Comparison of ENCODE assay signal across 22 mouse cellular contexts in genomic region chr9:118713515-118713914, GRCm38 (mm10).
DNase-seq lines count a peak whose midpoint lies in the region; ATAC-seq and TF ChIP-seq lines count a peak whose summit lies in the region.
"Had no signal": no experiment of that assay in that cellular context is flagged by ENCODE, and none has a peak within 500 bp of the region (broad histone marks: within the 10 kb centered on the region; RNA-seq: fewer than 3 reads in every experiment).

No protein-coding gene starts in this region.

- no peaks in the 10 kb centered on the region for H3K27me3 ChIP-seq in liver, adult 2 months (ENCODE audit: control insufficient read depth, insufficient read depth, low read length)
- H3K27me3 ChIP-seq in liver, embryonic 11.5 days (replicated peaks; ENCODE audit: control insufficient read depth, insufficient read depth, low read length), result no peaks in the 10 kb centered on the region
- H3K27me3 ChIP-seq in lung, postnatal 0 days (replicated peaks; ENCODE audit: insufficient read depth, low read length), result no peaks in the 10 kb centered on the region
- H3K27me3 ChIP-seq in intestine, embryonic 16.5 days (replicated peaks; ENCODE audit: control insufficient read depth, insufficient read depth, low read length), result no peaks in the 10 kb centered on the region
- H3K27me3 ChIP-seq in midbrain, embryonic 16.5 days (ENCODE audit: control insufficient read depth, insufficient read depth, low read depth, low read length), result no peaks in the 10 kb centered on the region
- H3K27me3 ChIP-seq: embryonic facial prominence, embryonic 12.5 days; embryonic facial prominence, embryonic 15.5 days; hindbrain, embryonic 12.5 days had no signal

- H3K4me1 ChIP-seq in liver, adult 2 months (ENCODE audit: control insufficient read depth, insufficient read depth, low read length), result no peaks in the 10 kb centered on the region
- 0 out of 2 replicates have a peak, but pooled peaks cover 3% of the 10 kb centered on the region for H3K4me1 ChIP-seq in liver, embryonic 11.5 days (replicated peaks; ENCODE audit: control insufficient read depth, insufficient read depth, low read length)
- peaks cover 3% of the 10 kb centered on the region; the same call in 1 of the 2 replicates for H3K4me1 ChIP-seq in lung, postnatal 0 days (ENCODE audit: insufficient read depth, low read depth, low read length)
- no peaks in the 10 kb centered on the region for H3K4me1 ChIP-seq in lung, adult 2 months (ENCODE audit: control insufficient read depth, insufficient read depth, low read length)
- peaks cover 27% of the 10 kb centered on the region for H3K4me1 ChIP-seq in intestine, embryonic 16.5 days (ENCODE audit: control insufficient read depth, insufficient read depth, low read length)
- no peaks in the 10 kb centered on the region for H3K4me1 ChIP-seq in midbrain, embryonic 16.5 days (ENCODE audit: control insufficient read depth, insufficient read depth, low read length)
- H3K4me1 ChIP-seq: hindbrain, embryonic 12.5 days had no signal

- H3K4me2 ChIP-seq in liver, embryonic 11.5 days, result no peak overlapping the region
- H3K4me2 ChIP-seq in lung, postnatal 0 days (replicated peaks; ENCODE audit: low read depth, low read length), result no peak overlapping the region
- no peak overlapping the region for H3K4me2 ChIP-seq in intestine, embryonic 16.5 days (ENCODE audit: low read depth, low read length)
- no peak overlapping the region for H3K4me2 ChIP-seq in midbrain, embryonic 16.5 days (ENCODE audit: low read length)
- H3K4me2 ChIP-seq: embryonic facial prominence, embryonic 12.5 days; embryonic facial prominence, embryonic 15.5 days; heart, embryonic 11.5 days; hindbrain, embryonic 12.5 days had no signal

- peak; percentile 19 for DNase-seq in liver, adult 2 months (ENCODE audit: extremely low read depth, low read depth, low spot score)
- no peak for DNase-seq in liver, embryonic 11.5 days (ENCODE audit: low spot score)
- DNase-seq in lung, postnatal 0 days (ENCODE audit: low spot score), result no peak
- no peak for DNase-seq in lung, adult 2 months
- DNase-seq: adrenal gland, adult 2 months; adrenal gland, postnatal 14 days; cerebellum, adult 11 months; cerebellum, adult 2 months; cerebellum, adult 9-11 months; cerebellum, postnatal 25 days; forebrain, postnatal 0 days; gastrocnemius, adult 2 months; gastrocnemius, postnatal 14 days; heart, adult 11 months had no signal

- no peaks in the 10 kb centered on the region for H3K9me3 ChIP-seq in liver, embryonic 11.5 days (ENCODE audit: control insufficient read depth, low read length)
- H3K9me3 ChIP-seq in lung, postnatal 0 days (ENCODE audit: low read length), result no peaks in the 10 kb centered on the region
- peaks cover 4% of the 10 kb centered on the region; the same call in 1 of the 2 replicates for H3K9me3 ChIP-seq in intestine, embryonic 16.5 days (ENCODE audit: control insufficient read depth, low read length)
- H3K9me3 ChIP-seq in midbrain, embryonic 16.5 days (replicated peaks; ENCODE audit: control insufficient read depth, low read length, poor library complexity, severe bottlenecking), result no peaks in the 10 kb centered on the region
- H3K9me3 ChIP-seq: embryonic facial prominence, embryonic 12.5 days; embryonic facial prominence, embryonic 15.5 days; hindbrain, embryonic 12.5 days had no signal

- H3K9ac ChIP-seq in liver, adult 2 months (ENCODE audit: low read depth, low read length), result no peak overlapping the region
- no peak overlapping the region for H3K9ac ChIP-seq in liver, embryonic 11.5 days (ENCODE audit: low read depth, low read length)
- H3K9ac ChIP-seq in lung, postnatal 0 days (replicated peaks; ENCODE audit: low read depth), result no peak overlapping the region
- no peak overlapping the region for H3K9ac ChIP-seq in intestine, embryonic 16.5 days (ENCODE audit: low read depth, low read length)
- no peak overlapping the region for H3K9ac ChIP-seq in midbrain, embryonic 16.5 days (ENCODE audit: low read depth, low read length)
- H3K9ac ChIP-seq: embryonic facial prominence, embryonic 12.5 days; embryonic facial prominence, embryonic 15.5 days; forebrain, postnatal 0 days; hindbrain, embryonic 12.5 days had no signal

- no peaks in the 10 kb centered on the region for H3K36me3 ChIP-seq in liver, adult 2 months (ENCODE audit: control insufficient read depth, insufficient read depth, low read length)
- no peaks in the 10 kb centered on the region for H3K36me3 ChIP-seq in liver, embryonic 11.5 days (ENCODE audit: control insufficient read depth, insufficient read depth, low read length)
- no peaks in the 10 kb centered on the region for H3K36me3 ChIP-seq in lung, postnatal 0 days (ENCODE audit: insufficient read depth, low read length)
- no peaks in the 10 kb centered on the region for H3K36me3 ChIP-seq in intestine, embryonic 16.5 days (ENCODE audit: control insufficient read depth, insufficient read depth, low read length)
- H3K36me3 ChIP-seq in midbrain, embryonic 16.5 days (ENCODE audit: control insufficient read depth, insufficient read depth, low read length), result no peaks in the 10 kb centered on the region
- H3K36me3 ChIP-seq: embryonic facial prominence, embryonic 15.5 days; hindbrain, embryonic 12.5 days had no signal

- no peaks in the 10 kb centered on the region for H3K79me2 ChIP-seq in liver, adult 2 months (ENCODE audit: control insufficient read depth, insufficient read depth, low read length)

- H3K27ac ChIP-seq in liver, adult 2 months (replicated peaks; ENCODE audit: insufficient read depth, low read depth, low read length), result no peak overlapping the region
- H3K27ac ChIP-seq in liver, embryonic 11.5 days (ENCODE audit: low read depth, low read length), result no peak overlapping the region
- no peak overlapping the region for H3K27ac ChIP-seq in lung, postnatal 0 days (ENCODE audit: low read length)
- peak overlapping the region; percentile 39; the same call in 1 of the 2 replicates for H3K27ac ChIP-seq in intestine, embryonic 16.5 days (ENCODE audit: low read length)
- no peak overlapping the region for H3K27ac ChIP-seq in midbrain, embryonic 16.5 days (ENCODE audit: low read length)
- H3K27ac ChIP-seq: embryonic facial prominence, embryonic 12.5 days; embryonic facial prominence, embryonic 15.5 days; gastrocnemius, adult 2 months; hindbrain, embryonic 12.5 days had no signal

- TF ChIP-seq CTCF in liver, adult 2 months (IDR thresholded peaks at IDR 0.05; ENCODE audit: low read depth, low read length), result no peak
- TF ChIP-seq CTCF in lung, postnatal 0 days (IDR thresholded peaks at IDR 0.05), result no peak
- TF ChIP-seq CTCF in lung, adult 2 months (IDR thresholded peaks at IDR 0.05; ENCODE audit: insufficient read depth, low read length), result no peak

- TF ChIP-seq POLR2A in liver, adult 2 months (IDR thresholded peaks at IDR 0.05; ENCODE audit: extremely low read depth, insufficient read depth, low read length), result no peak
- no peak for TF ChIP-seq POLR2A in lung, adult 2 months (IDR thresholded peaks at IDR 0.05; ENCODE audit: borderline replicate concordance, extremely low read depth, low read depth, low read length)

- no peak overlapping the region for H3K4me3 ChIP-seq in liver, adult 2 months (ENCODE audit: insufficient read depth, low read depth, low read length)
- no peak overlapping the region for H3K4me3 ChIP-seq in liver, embryonic 11.5 days (ENCODE audit: low read depth, low read length)
- no peak overlapping the region for H3K4me3 ChIP-seq in lung, postnatal 0 days (ENCODE audit: low read depth, low read length)
- no peak overlapping the region for H3K4me3 ChIP-seq in lung, adult 2 months (replicated peaks; ENCODE audit: extremely low read depth, low read depth, low read length)
- no peak overlapping the region for H3K4me3 ChIP-seq in intestine, embryonic 16.5 days (ENCODE audit: low read length)
- H3K4me3 ChIP-seq in midbrain, embryonic 16.5 days (ENCODE audit: low read depth, low read length), result no peak overlapping the region
- H3K4me3 ChIP-seq: embryonic facial prominence, embryonic 12.5 days; embryonic facial prominence, embryonic 15.5 days; gastrocnemius, adult 2 months; hindbrain, embryonic 12.5 days had no signal

- no peak for TF ChIP-seq EP300 in lung, postnatal 0 days (IDR thresholded peaks at IDR 0.05)

- WGBS in liver, adult 2 months, result 71% methylated on average over 8 of the region's 8 CpGs
- 88% methylated on average over 8 of the region's 8 CpGs for WGBS in liver, embryonic 11.5 days
- 55% methylated on average over 8 of the region's 8 CpGs for WGBS in lung, postnatal 0 days
- 68% methylated on average over 8 of the region's 8 CpGs for WGBS in lung, adult 2 months
- 66% methylated on average over 8 of the region's 8 CpGs for WGBS in intestine, embryonic 16.5 days
- 92% methylated on average over 8 of the region's 8 CpGs for WGBS in midbrain, embryonic 16.5 days

- ATAC-seq in liver, embryonic 11.5 days (replicated peaks; ENCODE audit: low FRiP score), result no peak
- peak; percentile 32; the same call in 1 of the 2 replicates for ATAC-seq in lung, postnatal 0 days
- ATAC-seq in intestine, embryonic 16.5 days, result 0 out of 2 replicates have a peak, but pooled peaks have one; percentile 14
- no peak for ATAC-seq in midbrain, embryonic 16.5 days
- ATAC-seq: CD4-positive, CD25-positive, alpha-beta regulatory T cell, adult 4 months; forebrain, embryonic 14.5 days; forebrain, postnatal 0 days had no signal

Comparison
In these comparisons a context has a peak if more than half of its experiments do, and no peak if none do; other contexts are left out.
1. ATAC-seq: peak in lung, postnatal 0 days (single experiment) and intestine, embryonic 16.5 days (single experiment); none in liver, embryonic 11.5 days (single experiment) and midbrain, embryonic 16.5 days (single experiment).